Mouse (Mus musculus): ENCODE data around the gene C2cd3.
"Not testable (repeated sequence)": the region's sequence is repeated elsewhere in the genome, so short reads cannot be mapped to it uniquely, and the experiment has no call there.

Gene C2cd3

DNA sequence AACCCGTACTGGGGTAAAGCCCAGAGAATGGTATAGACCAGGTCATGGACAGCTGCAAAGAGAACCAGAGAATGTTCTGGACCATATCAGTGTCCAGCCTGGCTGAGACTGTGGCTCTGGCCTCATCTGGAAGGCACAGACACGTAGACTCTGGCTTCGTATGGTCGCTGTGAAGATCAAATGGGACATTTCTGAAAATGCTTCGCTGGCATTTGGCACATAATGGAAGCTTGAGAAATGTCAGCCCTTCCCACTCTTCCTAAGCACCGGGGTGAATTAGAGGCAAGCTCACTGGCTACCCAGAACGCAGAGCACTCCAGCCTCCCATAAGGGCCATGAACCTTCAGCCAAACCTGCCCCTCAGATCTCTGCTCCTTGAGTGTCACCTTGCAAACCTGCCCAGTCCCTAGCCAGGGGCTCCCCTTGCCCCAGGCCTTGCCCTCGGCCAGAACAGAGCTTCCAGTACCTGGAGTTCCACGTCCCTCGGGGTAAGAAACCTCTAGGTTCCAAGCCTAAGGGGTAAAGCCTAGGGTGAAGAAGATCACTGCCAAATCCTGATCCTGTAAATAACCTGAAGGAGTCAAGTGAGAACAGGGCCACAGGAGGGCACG lies 98.9 kb downstream of the C2cd3 start:
- in situ Hi-C loops (cut with MboI, MseI) = no loop called here

DNA sequence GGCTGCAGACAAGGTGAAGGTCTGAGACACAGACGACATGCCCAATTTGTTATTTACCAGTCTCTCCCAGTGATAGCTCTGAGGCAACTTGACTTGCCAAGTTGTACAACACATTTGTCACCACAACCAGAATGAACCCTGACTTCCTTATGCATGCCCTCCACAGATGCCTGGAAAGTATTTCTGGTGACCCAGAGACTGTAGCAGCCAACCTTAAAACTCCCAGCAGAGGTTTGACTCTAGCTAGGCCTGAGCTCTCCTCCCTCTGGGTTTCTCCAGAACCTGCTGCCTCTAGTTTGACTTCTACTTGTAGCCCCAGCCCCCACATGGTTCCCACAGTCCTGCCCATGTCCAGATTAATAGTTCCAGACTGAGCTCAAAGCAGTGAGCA lies 99.4 kb downstream of the C2cd3 start:
- in situ Hi-C loops (cut with MboI, MseI) = no loop called here

DNA sequence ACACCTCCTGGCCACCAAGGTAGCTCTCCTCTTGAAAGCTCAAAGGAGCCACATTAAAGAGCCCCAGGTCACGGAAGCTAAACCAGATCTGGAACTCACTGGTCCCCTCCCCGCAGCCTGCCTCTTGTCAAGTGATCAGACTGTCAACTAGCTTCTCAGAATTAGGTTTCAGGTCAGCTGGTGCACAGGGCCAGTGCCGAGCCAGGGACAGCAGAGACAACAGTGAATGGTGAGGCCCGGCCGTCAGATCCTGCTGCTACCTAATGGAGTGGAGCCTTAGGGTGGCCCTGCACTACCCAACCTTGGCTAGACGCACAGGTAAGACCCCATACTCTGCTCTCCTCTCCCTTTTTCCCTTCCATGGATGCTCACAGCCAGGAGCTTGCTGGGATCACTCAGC lies 100.7 kb downstream of the C2cd3 start, which contains the start of gene Ucp3:
Gene Ucp3, plus strand, starts transcription at position 214 of the 400 bp plus-strand sequence.
- in situ Hi-C loops (cut with MboI, MseI) = no loop called here

DNA sequence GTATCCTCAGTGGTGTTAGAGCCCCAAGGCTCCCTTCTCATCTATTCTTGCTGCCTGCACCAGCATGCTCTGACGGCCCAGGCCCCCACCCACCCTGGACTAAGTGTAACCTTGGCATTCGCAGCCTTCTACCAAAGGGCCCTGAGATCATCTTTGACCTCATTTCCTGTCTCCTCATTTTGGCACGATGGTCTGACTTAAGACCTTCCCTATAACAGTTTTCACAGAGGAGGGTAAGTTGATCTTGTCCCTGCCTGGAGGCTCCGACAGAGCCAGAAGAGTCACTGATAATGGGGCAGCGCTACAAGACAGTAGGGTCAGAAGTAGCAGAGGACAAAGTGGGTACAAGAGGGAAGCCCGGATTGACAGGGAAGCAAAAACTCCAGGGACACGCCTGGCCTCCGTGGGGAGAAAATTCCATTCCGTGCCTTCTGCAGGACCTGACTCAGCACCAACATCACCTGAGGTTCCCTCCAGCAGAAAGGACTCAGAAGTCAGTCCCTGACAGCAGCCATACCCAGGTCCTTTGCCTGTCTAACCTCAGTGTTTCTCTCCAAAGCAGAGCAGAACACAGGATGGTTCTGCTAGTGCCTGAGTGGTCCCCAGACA lies 101.9 kb downstream of the C2cd3 start:
- in situ Hi-C loops (cut with MboI, MseI) = no loop called here

DNA sequence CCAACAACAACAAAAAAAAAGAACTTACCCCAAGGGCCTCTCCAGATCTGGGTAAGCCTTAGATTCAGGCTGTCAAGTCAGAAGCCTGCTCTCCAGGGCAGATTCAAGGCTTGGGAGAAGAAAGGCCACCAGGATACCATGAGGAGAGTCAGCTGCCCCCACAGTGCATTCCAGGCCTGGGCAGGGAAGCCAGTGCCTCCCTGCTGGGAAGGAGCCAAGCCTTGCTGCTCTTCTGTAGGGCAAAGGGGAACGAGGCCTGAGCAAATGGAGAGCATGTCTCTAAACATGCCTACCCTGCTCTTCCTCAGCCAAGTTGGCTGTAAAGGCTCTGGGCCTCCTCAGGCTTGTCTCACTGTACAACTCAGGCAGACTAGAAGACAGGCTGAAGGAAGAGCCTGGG lies 102.6 kb downstream of the C2cd3 start:
- in situ Hi-C loops (cut with MboI, MseI) = no loop called here

DNA sequence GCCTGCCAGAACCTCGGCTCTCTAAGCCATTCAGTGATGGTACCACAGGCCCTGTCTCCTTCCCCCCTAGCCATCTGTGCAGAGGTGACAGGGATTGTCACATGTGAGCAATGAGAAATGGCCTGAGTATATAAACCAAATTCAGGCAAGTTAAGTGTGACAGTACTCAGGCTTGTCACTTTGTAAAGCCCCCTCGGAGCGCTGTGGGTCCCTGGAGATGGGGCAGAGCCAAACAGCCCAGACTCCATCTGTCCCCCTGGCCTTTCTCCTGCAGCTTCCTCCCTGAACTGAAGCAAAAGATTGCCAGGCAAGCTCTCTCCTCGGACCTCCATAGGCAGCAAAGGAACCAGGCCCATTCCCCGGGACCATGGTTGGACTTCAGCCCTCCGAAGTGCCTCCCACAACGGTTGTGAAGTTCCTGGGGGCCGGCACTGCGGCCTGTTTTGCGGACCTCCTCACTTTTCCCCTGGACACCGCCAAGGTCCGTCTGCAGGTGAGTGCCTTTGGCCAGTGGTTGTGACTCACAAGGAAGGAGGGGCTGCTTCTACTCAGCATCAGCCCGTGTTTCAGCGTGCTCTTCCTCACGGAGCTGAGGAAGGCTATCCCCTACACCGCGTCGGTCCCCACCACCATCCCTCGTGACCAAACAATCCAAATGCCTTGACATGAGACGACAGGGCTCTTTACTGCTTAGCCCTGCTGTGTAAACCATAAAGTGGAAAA lies 107.2 kb downstream of the C2cd3 start:
- in situ Hi-C loops (cut with MboI, MseI) = no loop called here

DNA sequence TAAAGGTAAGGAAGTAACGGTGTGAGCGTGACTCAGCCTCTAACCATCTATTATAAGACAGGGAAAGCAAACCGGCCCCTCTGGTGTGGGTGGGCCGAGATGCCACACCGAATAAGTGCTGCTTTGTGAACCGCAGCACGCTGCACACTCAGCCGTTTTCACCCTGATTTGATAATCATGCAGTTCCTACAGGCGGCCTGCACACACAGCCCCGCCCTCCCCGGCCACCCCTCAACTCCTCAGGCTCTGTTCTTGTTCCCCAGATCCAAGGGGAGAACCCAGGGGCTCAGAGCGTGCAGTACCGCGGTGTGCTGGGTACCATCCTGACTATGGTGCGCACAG lies 107.8 kb downstream of the C2cd3 start:
- in situ Hi-C loops (cut with MboI, MseI) = no loop called here

DNA sequence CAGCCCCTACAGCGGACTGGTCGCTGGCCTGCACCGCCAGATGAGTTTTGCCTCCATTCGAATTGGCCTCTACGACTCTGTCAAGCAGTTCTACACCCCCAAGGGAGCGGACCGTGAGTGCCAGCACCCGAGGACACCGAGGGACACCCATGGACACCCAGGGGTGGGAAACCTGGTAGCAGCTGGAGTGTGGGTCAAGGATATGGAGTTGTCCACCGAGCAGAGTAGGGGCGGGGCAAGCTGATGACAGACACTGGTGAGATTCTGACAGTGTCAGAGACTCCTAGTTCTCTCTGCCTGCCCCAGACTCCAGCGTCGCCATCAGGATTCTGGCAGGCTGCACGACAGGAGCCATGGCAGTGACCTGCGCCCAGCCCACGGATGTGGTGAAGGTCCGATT lies 108.1 kb downstream of the C2cd3 start:
- in situ Hi-C loops (cut with MboI, MseI) = no loop called here

DNA sequence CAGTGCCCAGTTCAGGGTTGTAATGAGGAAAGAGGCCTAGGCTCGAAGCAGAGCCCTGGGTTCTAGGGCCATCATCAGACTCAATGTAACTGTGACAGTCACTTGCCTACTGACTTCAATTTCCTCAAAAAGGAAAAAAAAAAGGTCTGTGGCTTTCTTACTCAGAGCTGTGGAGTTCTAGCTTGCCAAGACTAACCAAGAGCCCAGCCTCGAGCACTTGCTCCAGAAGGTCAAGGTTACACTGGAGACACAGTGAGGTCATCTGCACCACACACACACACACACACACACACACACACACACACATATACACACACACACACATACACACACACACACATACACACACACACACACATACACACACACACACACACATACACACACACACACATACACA lies 110.0 kb downstream of the C2cd3 start:
- in situ Hi-C loops (cut with MboI, MseI) = not testable (repeated sequence)

DNA sequence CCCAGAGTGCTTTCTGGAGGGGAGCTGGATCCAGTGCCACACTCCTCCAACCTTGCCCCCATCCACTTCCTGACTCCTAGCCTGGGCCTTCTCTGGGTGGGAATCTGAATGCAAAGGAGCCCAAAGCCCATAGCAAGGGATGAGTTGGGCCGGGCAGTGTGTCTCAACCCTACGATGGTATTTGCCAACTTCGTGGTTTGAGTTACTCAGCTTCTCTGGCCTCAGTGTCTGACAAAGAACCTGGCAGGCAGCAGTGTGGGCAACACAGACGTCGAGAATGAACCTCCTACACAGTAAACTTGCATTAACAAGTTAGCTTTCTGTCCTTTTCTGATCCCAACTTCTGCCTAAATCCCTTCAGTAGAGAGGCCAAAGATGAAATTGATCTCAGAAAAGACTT lies 112.5 kb downstream of the C2cd3 start:
- in situ Hi-C loops (cut with MboI, MseI) = no loop called here

DNA sequence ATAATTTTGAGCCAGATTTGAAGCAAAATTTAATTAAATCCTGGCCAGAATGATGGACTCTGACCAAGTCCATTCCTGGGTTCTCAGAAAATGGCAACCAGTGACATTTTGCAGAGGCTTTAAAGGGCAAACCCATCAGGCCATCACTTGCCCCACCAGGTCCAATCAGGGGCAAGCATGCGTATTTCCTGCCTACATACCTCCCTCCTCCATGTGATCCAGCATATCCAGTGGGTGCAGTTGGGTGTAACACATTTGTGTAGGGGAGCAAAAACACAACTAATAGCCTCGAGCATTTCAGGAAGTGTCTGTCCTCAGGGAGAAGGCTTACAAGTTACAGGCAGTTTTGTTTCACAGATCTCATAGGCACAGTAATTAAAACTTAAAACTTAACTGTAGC lies 115.3 kb downstream of the C2cd3 start:
- in situ Hi-C loops (cut with MboI, MseI) = no loop called here

DNA sequence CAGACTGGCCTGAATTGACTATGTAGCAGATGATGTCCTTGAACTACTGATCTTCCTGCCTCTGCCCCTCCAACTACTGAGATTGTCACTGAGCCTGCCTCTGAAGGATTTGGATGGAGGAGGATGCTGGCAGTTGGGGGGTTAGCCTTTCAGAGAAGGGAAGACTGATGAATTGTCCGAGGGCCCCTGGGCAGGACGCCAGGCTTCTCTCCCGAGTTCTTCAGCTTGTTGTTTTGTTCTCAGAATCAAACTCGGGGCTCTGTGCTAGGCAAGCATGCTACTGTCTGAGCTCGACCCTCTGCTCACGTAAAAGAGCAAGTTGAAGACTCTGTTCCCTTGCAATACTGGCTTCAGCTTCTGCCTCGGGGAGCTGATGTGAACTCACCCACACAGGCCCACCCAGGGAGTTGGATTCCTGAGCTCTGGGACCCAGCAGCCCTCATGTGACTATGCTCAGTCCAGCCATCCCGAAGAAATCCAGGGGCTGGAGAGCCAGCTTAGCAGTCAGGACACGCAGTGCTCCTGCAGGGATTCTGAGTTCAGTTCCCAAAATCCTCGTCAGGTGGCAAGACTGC lies 116.5 kb downstream of the C2cd3 start:
- in situ Hi-C loops (cut with MboI, MseI) = no loop called here

DNA sequence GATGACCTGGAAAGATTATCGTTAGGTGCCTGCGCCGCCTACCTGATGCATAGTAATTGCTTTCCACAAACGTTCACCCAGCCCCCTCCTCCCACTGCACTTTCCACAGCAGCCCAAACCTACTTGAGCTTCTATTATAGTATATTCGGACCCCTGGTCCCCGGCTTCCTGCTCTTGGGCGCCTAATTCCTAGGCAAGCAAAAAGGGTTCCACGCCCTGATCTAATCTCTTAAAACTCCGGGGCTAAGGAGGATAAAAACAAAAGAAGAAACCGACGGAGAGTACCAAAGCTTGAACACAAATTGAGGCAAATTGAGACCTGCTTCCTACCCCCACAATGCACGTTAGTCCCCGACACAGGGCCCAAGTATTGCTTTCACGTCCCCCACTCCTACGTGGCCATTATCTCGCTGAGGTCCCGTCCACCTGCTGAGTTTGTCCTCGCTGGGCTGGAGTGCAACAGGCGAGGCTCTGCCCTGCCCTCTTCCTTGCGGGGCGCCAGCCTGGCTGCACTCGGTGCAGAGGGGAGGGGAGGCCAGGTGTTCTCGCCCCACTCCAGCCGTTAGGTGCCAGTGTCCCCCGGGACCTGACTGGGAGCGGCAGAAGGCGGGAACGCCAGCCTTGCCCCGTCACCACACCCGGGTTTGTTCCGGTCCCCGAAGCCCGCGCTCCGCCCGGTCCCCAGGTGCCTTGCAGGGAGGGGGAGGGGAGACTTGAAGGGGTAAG lies 120.5 kb downstream of the C2cd3 start:
- in situ Hi-C loops (cut with MboI, MseI) = loop anchor here (10.0 kb wide), 1 partner anchor 1928 kb away; no protein-coding TSS in a partner anchor

DNA sequence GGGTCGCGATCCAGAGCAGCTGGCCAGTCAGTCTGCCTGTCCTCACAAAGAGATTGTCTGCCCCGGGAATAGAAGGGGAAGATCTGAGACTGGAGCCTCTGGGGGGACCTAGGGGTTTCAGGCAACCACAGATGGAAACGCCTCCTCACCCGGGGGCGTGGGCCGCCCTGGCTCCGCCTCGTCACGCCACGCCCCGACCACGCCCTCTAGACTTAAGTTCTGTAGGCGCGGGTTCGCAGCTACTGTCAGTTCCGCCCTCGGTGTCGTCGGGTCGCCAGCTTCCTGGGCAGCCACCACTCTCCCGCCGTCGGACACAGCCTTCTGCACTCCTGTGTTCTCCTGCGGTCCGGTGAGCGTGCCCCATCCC lies 121.1 kb downstream of the C2cd3 start, which contains the start of gene Ucp2:
Gene Ucp2, plus strand, starts transcription at position 221 of the 367 bp plus-strand sequence.
- in situ Hi-C loops (cut with MboI, MseI) = loop anchor here (10.0 kb wide), 1 partner anchor 1928 kb away; no protein-coding TSS in a partner anchor

DNA sequence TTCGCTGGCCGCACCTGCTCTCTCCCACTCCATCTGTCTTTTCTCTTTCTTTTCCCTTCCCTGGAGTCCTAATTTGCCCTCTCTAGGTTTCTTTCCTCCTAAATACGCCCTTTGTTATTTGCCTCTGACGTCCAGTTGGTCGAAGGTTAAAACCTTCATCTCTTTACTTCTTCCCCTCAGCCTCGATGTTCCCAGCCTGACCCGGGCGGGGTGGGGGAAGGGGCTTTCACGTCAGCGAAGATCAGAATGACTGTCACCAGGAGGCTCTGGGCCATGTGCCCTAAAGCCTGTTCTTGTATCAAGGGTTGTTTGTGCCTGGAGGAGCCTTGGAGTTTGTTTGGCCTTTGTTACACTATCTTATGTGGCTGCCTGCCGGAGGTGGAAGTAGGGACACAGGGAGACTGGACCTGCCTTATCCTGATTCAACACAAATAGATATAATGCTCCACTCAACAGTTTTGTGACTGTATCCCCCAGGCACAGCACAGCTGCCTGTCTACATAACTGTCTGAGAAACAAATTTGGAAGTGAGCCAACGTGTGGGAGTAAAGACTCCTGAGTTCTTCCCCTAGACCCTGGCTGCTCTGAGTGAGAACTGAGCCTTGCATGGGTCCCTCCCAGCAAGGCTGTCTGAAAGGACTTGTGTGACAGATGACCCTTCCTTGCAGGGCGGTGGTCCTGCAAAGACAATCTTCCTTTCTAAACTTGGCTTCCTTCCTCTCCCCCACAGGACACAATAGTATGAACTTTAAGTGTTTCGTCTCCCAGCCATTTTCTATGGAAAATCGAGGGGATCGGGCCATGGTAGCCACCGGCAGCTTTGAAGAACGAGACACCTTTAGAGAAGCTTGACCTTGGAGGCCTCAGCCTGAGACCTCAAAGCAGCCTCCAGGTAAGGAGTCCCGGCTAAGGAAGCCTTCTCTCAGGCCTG lies 121.7 kb downstream of the C2cd3 start:
- in situ Hi-C loops (cut with MboI, MseI) = loop anchor here (10.0 kb wide), 1 partner anchor 1929 kb away; no protein-coding TSS in a partner anchor

DNA sequence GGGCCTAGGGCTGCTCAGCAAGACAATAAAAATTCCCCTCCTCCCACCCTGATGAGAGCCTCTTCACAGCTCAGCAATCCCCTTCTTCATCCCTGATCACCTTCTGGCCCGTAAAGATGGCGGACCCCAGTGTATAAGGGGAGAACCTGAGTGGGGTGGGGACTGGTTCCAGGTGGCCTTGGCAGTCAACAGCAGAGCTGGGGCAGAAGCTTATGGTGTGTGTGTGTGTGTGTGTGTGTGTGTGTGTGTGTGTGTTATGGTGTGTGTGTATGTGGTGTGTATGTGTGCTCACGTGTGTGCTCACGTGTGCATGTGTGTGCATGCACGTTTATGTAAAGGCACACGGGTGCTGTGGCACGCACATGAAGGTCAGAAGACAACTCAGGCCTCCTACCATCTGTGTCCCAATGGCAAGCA lies 122.4 kb downstream of the C2cd3 start:
- in situ Hi-C loops (cut with MboI, MseI) = loop anchor here (10.0 kb wide), 1 partner anchor 1930 kb away; no protein-coding TSS in a partner anchor

DNA sequence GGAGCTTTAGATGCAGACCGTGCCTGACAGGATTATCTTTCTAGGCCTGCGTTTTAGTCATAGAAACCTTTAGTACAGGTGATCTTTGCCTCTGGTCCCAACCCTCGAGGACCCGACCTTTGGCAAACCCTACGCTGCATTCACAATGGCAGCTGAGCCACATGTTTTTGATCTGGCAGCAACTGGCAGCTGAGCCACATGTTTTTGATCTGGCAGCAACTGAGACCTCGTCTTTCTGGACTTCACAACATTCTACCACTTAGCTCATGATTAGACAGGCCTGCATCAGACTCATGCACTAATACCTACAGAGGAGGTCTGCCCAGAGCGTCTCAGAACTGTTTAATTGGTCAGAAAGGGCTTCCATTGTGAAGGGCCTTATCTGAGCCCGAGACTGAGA lies 123.0 kb downstream of the C2cd3 start:
- in situ Hi-C loops (cut with MboI, MseI) = loop anchor here (10.0 kb wide), 1 partner anchor 1930 kb away; no protein-coding TSS in a partner anchor

DNA sequence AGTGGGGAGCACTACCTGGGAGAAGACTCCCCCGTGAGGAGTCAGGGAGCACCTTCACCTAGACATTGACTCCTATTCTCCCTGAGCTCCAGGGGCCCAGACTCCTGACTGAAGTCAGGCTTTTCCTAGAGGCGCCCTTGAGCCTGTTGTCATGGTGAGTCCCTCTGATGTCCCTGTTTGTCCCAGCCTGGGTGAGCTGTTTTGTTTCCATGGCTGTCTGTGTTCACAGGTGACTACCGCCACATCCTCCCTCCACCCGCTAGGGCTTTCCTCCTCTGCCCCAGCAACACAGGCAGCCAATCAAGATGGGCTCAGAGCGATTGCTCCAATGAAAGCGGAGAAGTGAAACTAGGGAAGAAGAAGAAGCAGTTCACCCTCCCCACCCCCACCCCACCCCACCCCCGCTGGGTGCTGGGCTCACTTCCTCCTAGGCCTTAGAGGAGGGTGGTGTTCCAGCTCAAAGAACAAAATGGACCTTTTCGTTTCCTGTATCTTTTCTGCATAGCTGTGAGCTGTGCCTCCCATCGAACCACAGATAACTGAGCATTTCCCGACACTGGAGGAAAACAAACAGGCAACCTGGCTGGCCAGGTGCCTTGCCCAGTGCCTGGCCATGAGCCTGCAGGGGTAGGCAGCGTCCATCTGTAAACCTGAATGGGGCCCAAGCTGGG lies 123.7 kb downstream of the C2cd3 start:
- in situ Hi-C loops (cut with MboI, MseI) = loop anchor here (10.0 kb wide), 1 partner anchor 1931 kb away; no protein-coding TSS in a partner anchor

DNA sequence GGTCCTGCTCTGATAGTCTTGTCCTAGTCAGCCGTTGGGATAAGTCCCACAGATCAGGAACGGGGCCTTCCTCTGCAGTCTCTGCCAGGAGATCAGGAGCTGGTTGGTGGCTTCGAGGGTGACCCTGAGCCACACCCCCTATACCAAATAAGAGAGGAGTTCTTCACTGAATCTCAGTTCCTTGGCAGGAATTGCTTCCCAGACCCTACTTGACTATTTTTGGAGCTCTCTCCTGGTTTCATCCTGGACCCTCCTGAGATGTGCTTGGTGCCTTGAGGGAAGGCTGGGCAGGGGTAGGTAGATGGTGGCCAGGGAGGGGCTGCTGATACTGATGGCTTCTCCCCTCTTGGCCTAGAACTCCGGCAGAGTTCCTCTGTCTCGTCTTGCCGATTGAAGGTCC lies 124.3 kb downstream of the C2cd3 start:
- in situ Hi-C loops (cut with MboI, MseI) = loop anchor here (10.0 kb wide), 1 partner anchor 1932 kb away; no protein-coding TSS in a partner anchor

DNA sequence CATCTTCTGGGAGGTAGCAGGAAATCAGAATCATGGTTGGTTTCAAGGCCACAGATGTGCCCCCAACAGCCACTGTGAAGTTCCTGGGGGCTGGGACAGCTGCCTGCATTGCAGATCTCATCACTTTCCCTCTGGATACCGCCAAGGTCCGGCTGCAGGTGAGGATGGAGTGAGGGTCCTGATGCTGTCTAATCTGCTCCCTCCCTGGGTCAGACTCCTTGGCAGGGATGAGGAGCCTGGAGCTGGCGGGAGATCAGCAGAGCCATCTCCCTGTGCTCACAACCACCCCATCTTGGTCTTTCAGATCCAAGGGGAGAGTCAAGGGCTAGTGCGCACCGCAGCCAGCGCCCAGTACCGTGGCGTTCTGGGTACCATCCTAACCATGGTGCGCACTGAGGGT lies 124.8 kb downstream of the C2cd3 start:
- in situ Hi-C loops (cut with MboI, MseI) = loop anchor here (10.0 kb wide), 1 partner anchor 1932 kb away; no protein-coding TSS in a partner anchor
